Mouse (Mus musculus) intestine, embryonic 16.5 days (tissue): ENCODE measurements around the gene Ddx10. TPM values are rescaled to one million over a fixed set of nuclear protein-coding genes. Genes with fewer than 3 reads are reported as not detected.

Experiments
- ATAC-seq: fragments of 200-750 bp; cut with Nextera tagmentation; 2 replicates; pipeline ENCODE4 v1.8.0; 2017; ENCODE audit warnings: moderate TSS enrichment, moderate library complexity
- H3K27ac ChIP-seq: fragments of 300-500 bp; sonication (generic); 2 replicates; pipeline ENCODE4 v1.5.1; 2014; ENCODE audit warnings: mild to moderate bottlenecking, low read length
- H3K27me3 ChIP-seq: fragments of 300-500 bp; sonication (generic); replicated peaks from 2 replicates; pipeline ENCODE4 v1.6.1; 2014; ENCODE audit warnings: low read length, control low read depth, mixed read lengths; ENCODE audit not compliant: control insufficient read depth, insufficient read depth
- H3K36me3 ChIP-seq: fragments of 300-500 bp; sonication (generic); 2 replicates; pipeline ENCODE4 v1.6.1; 2014; ENCODE audit warnings: low read length, control low read depth; ENCODE audit not compliant: control insufficient read depth, insufficient read depth
- H3K4me1 ChIP-seq: fragments of 300-500 bp; sonication (generic); 2 replicates; pipeline ENCODE4 v1.6.1; 2014; ENCODE audit warnings: low read length, control low read depth, mixed read lengths; ENCODE audit not compliant: control insufficient read depth, insufficient read depth
- H3K4me2 ChIP-seq: fragments of 300-500 bp; sonication (generic); 2 replicates; pipeline ENCODE4 v1.6.1; 2014; ENCODE audit warnings: low read depth, low read length, control low read depth
- H3K4me3 ChIP-seq: fragments of 300-500 bp; sonication (generic); 2 replicates; pipeline ENCODE4 v1.5.1; 2014; ENCODE audit warnings: mild to moderate bottlenecking, low read length
- H3K9ac ChIP-seq: fragments of 300-500 bp; sonication (generic); 2 replicates; pipeline ENCODE4 v1.6.1; 2014; ENCODE audit warnings: low read depth, low read length
- H3K9me3 ChIP-seq: fragments of 300-500 bp; sonication (generic); 2 replicates; pipeline ENCODE4 v1.6.1; 2016; ENCODE audit warnings: low read length, control low read depth; ENCODE audit not compliant: control insufficient read depth
- WGBS: fragments of 180-500 bp; shearing (Covaris S2); extraction: QIAGEN DNeasy Blood & Tissue Kit; methylation state at CpG from one replicate; pipeline ENCODE4 v1.1.7; 2014; 5-methylcytosine and 5-hydroxymethylcytosine counted together
- polyA plus RNA-seq: library from polyadenylated mRNA; unstranded; fragments of >200 nt; fragmentation: Nextera tagmentation; extraction: Ambion mirVana; gene quantifications from 2 replicates; pipeline ENCODE4 v1.2.1, GENCODE M21; 2015

Gene Ddx10
- polyA plus RNA-seq, 1 experiment from 2014 or later: 24.2 TPM

DNA sequence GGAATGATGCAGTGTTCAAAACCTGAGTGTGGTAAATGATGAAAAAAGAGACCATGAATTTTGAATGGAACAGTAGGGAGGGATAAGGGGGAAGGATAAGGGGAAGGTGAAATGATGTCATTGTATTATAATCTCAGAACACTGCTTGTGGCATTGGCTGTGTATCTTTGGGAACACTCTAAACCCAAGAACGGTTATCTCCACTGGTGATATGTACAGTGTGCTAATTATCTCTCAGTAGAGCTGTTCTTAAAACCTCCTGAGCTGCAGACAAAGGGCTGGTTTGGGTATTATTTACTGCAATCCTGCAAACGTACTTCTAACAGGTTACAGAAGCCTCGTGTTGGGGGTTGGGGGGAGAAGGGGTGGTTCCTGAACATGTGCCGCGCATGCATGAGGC is 179.7 kb downstream of the Ddx10 start:
- Histone ChIP-seq H3K4me3 (no peak overlapping the region), H3K27ac (no peak overlapping the region), H3K4me2 (no peak overlapping the region), H3K9ac (no peak overlapping the region), H3K9me3 (no peaks in the 10 kb centered on the region), H3K27me3 (no peaks in the 10 kb centered on the region), H3K4me1 (no peaks in the 10 kb centered on the region), H3K36me3 (no peaks in the 10 kb centered on the region)
- no peak for ATAC-seq
- 89% methylated on average over 5 of the region's 5 CpGs for WGBS

DNA sequence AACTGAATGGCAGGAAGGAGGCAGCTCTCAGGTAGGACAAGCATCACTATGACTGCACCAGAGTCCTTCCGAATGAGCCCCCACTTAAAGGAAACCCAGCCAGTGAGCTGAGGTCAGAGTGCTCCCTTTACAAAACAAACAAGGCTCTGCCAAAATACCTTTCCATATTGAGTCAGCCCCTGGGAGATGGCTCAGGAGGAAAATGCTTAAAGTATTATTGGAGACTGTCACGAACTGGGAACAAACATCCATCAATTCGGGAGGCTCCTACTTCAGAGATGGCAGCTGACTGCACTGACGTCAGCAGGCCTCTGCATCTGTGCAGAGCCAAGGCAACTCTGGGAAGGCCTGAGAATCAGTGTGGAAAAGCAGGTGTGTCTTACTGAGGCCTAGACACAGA is 181.4 kb downstream of the Ddx10 start:
- H3K27me3 ChIP-seq: no peaks in the 10 kb centered on the region
- H3K4me2 ChIP-seq: no peak overlapping the region
- no peaks in the 10 kb centered on the region for H3K9me3 ChIP-seq
- no peak for ATAC-seq
- no peaks in the 10 kb centered on the region for H3K36me3 ChIP-seq
- no peak overlapping the region for H3K9ac ChIP-seq
- H3K4me3 ChIP-seq: no peak overlapping the region
- 35% methylated on average over 4 of the region's 4 CpGs for WGBS
- H3K4me1 ChIP-seq: no peaks in the 10 kb centered on the region
- no peak overlapping the region for H3K27ac ChIP-seq

DNA sequence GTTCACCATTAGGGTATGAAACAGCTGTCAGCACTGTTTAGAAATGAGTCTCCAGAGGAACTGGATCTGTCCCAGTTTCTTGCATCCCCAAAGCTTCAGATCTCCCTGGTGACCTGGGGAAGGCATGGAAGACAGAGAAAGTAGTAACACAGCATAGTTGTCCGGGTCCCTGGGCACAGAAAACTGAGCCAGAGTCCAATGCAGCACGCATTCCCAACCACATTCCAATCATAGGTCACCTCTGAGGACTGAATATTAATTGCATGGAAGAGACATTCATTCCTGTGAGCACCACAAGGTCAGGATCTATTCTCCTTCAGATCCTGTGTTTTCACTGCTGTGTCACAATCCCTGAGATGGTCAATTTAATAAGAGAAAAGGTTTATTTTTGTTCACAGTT is 182.8 kb downstream of the Ddx10 start:
- no peak for ATAC-seq
- Histone ChIP-seq H3K4me3 (no peak overlapping the region), H3K4me1 (no peaks in the 10 kb centered on the region), H3K27ac (no peak overlapping the region), H3K27me3 (no peaks in the 10 kb centered on the region), H3K36me3 (no peaks in the 10 kb centered on the region), H3K9ac (no peak overlapping the region), H3K4me2 (no peak overlapping the region), H3K9me3 (no peaks in the 10 kb centered on the region)
- 55% methylated on average over 2 of the region's 2 CpGs for WGBS

DNA sequence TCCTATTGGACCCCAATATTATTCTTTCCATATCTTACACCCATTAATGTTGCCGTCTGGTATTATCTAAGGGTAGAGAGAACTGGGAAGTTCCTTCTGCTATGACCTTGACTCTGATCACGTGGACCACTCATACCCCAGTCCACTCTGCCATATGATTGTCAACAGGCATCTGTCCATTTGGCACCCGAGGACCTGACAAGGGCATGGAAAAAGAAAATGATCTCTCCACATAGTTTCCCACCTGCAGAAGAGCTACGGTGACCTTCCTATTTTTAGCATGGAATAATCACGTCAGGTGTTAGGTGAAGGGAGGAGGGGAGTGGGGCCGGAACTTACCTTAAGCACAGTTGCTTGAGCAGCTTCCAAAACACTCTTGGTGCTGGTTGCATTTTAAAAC is 183.3 kb downstream of the Ddx10 start:
- no peaks in the 10 kb centered on the region for H3K36me3 ChIP-seq
- H3K27ac ChIP-seq: no peak overlapping the region
- 73% methylated on average over 6 of the region's 6 CpGs for WGBS
- no peak overlapping the region for H3K4me3 ChIP-seq
- no peak overlapping the region for H3K9ac ChIP-seq
- H3K4me2 ChIP-seq: no peak overlapping the region
- no peaks in the 10 kb centered on the region for H3K27me3 ChIP-seq
- no peak for ATAC-seq
- no peaks in the 10 kb centered on the region for H3K4me1 ChIP-seq
- H3K9me3 ChIP-seq: no peaks in the 10 kb centered on the region

DNA sequence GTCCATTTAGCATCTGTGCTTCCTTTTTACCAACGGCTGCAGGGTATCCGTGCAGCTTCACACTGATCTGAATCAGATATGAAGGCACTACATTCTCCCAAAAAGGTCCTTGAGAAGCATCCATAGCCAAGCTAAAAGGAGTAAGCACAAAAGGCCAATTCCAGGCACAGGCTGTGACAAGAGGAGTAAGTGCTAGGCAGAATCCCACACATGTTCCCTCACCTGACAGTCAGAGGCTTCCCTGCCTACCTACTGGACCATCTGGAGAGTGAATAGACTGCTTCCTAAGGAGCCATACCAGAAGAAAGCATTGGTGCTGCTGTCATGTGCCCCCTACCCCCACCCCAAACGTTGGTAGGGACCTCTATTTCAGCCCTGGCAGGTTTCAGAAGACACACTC is 192.5 kb downstream of the Ddx10 start:
- Histone ChIP-seq H3K27ac (no peak overlapping the region), H3K9ac (no peak overlapping the region), H3K9me3 (no peaks in the 10 kb centered on the region), H3K27me3 (no peaks in the 10 kb centered on the region), H3K36me3 (no peaks in the 10 kb centered on the region), H3K4me2 (no peak overlapping the region), H3K4me3 (no peak overlapping the region), H3K4me1 (no peaks in the 10 kb centered on the region)
- no peak for ATAC-seq
- WGBS: 65% methylated on average over 3 of the region's 3 CpGs

Other genes starting within 250 kb of the Ddx10 start
- gene Exph5, start 53.6 kb upstream of the Ddx10 start, polyA plus RNA-seq: 2.8 and 3.6 TPM in 2 replicates
- gene Kdelc2, start 136.0 kb upstream of the Ddx10 start, polyA plus RNA-seq: 23.9 and 25.2 TPM in 2 replicates
- gene 4930550C14Rik, start 154.3 kb upstream of the Ddx10 start, polyA plus RNA-seq: 0.23 and 0.44 TPM in 2 replicates